Mouse (Mus musculus): Measurements from ENCODE around the gene S1pr2. TPM values are rescaled to one million over a fixed set of nuclear protein-coding genes. Genes with fewer than 3 reads are reported as not detected.

S1pr2 gene
- total and polyA plus RNA-seq, 3 experiments, result 6.4 to 27.4 TPM; not detected in 1

DNA sequence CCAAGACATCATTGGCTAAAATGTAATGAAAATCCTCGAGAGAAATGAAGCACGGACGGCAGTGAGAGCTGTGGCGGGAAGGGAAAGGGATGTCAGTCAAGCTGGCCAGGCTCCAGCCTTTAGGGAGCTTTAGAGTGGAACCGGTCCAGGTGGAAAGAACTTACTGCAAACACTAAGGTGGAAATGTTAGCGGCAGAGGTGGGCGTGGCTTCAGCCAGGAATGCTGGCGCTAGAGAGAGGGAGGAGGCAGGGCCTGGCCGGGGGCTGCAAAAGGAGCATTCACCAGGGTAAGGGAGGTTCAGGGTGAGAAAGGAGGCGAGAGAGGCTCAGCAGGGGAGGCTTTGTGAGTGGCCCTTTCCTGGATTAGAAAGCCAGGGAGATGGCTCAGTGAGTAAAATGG, 14.3 kb upstream of the S1pr2 start:
- Histone ChIP-seq H3K36me3 (ENCODE audit: control insufficient read depth in 1 of 2, insufficient read depth in 2 of 2, low read length in 2 of 2) (no peaks in the 10 kb centered on the region), H3K79me2 (ENCODE audit: control insufficient read depth, insufficient read depth, low read length, poor library complexity) (no peaks in the 10 kb centered on the region), H3K9ac (ENCODE audit: control insufficient read depth, low read depth, low read length, poor library complexity, severe bottlenecking) (no peak overlapping the region), H3K4me1 (ENCODE audit: control insufficient read depth in 1 of 2, insufficient read depth in 2 of 2, low read length in 2 of 2) (no peaks in the 10 kb centered on the region), H3K27me3 (ENCODE audit: control insufficient read depth in 1 of 2, insufficient read depth in 2 of 2, low read length in 2 of 2) (peaks cover 5 to 12% of the 10 kb centered on the region in 2 experiments; a peak in 2 of 4 replicates), H3K4me3 (ENCODE audit: control insufficient read depth in 1 of 2, insufficient read depth in 1 of 2, low read depth in 2 of 2, low read length in 2 of 2) (no peak overlapping the region), H3K9me3 (replicated peaks; ENCODE audit: insufficient read depth, low read length) (no peaks in the 10 kb centered on the region), H3K27ac (ENCODE audit: control insufficient read depth, low read depth, low read length) (no peak overlapping the region)
- no peak for DNase-seq (ENCODE audit: low read depth, low spot score)
- no peak for TF ChIP-seq ZMIZ1 (IDR thresholded peaks at IDR 0.05; ENCODE audit: low read depth, low read length)
- no peak for TF ChIP-seq CHD1 (IDR thresholded peaks at IDR 0.05; ENCODE audit: low read depth, low read length)
- TF ChIP-seq SIN3A (IDR thresholded peaks at IDR 0.05; ENCODE audit: low read length), result no peak
- no peak for TF ChIP-seq EP300 (IDR thresholded peaks at IDR 0.05; ENCODE audit: low read depth in 1 of 2, low read length in 2 of 2)
- TF ChIP-seq POLR2A (IDR thresholded peaks at IDR 0.05; ENCODE audit: control insufficient read depth in 1 of 2, insufficient read depth in 1 of 2, low read depth in 1 of 2, low read length in 2 of 2, poor library complexity in 1 of 2), result no peak
- TF ChIP-seq JUND (IDR thresholded peaks at IDR 0.05; ENCODE audit: low read depth, low read length), result no peak
- no peak for TF ChIP-seq UBTF (IDR thresholded peaks at IDR 0.05; ENCODE audit: borderline replicate concordance, insufficient read depth, low read depth, low read length)
- TF ChIP-seq ELF1 (IDR thresholded peaks at IDR 0.05; ENCODE audit: low read depth, low read length), result no peak
- no peak for TF ChIP-seq USF2 (IDR thresholded peaks at IDR 0.05; ENCODE audit: borderline replicate concordance in 1 of 2, insufficient read depth in 1 of 2, low read depth in 1 of 2, low read length in 2 of 2)

DNA sequence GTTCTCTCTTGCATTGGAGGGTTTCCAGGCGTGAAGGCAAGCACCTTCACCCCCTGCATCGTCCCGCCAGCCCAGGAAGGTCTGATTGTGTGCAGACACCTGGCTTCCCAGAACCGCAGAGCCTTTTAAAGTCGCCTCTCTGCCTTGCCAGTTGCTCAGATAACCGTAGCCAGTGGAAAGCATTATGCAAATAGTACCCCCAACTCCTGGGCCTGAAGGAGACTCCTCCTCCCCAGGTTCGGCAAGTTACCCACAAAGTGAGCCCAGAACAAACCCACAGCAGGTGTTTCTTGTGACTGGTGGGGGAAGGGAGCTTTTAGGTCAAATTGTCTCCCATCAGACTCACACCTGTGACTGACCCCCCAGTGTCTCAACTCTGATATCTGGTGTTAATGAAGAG, 11.4 kb upstream of the S1pr2 start:
- peaks cover 0 to 8% of the 10 kb centered on the region in 2 experiments; a peak in 2 of 4 replicates for H3K36me3 ChIP-seq (ENCODE audit: control insufficient read depth in 1 of 2, insufficient read depth in 2 of 2, low read length in 2 of 2)
- TF ChIP-seq MXI1 (IDR thresholded peaks at IDR 0.05; ENCODE audit: low read depth, low read length) (no peak), TAL1 (IDR thresholded peaks at IDR 0.05; ENCODE audit: low read length) (no peak), ETS1 (IDR thresholded peaks at IDR 0.05; ENCODE audit: low read depth, low read length) (no peak), MEF2A (IDR thresholded peaks at IDR 0.05; ENCODE audit: extremely low read depth, insufficient replicate concordance, low read depth, low read length, poor library complexity, severe bottlenecking) (no peak), NRF1 (IDR thresholded peaks at IDR 0.05; ENCODE audit: insufficient read depth, low read depth, low read length, poor library complexity, severe bottlenecking) (no peak), ZMIZ1 (IDR thresholded peaks at IDR 0.05; ENCODE audit: low read depth, low read length) (no peak), POLR2AphosphoS2 (IDR thresholded peaks at IDR 0.05; ENCODE audit: low read length) (no peak)
- H3K9ac ChIP-seq (ENCODE audit: control insufficient read depth, low read depth, low read length, poor library complexity, severe bottlenecking), result no peak overlapping the region
- no peaks in the 10 kb centered on the region for H3K79me2 ChIP-seq (ENCODE audit: control insufficient read depth, insufficient read depth, low read length, poor library complexity)
- DNase-seq (ENCODE audit: low read depth, low spot score), result no peak
- H3K27me3 ChIP-seq (ENCODE audit: control insufficient read depth in 1 of 2, insufficient read depth in 2 of 2, low read length in 2 of 2), result peaks cover 5 to 13% of the 10 kb centered on the region in 2 experiments; a peak in 2 of 4 replicates
- H3K4me1 ChIP-seq (ENCODE audit: control insufficient read depth in 1 of 2, insufficient read depth in 2 of 2, low read length in 2 of 2), result peaks cover 3 to 7% of the 10 kb centered on the region in 2 experiments; a peak in 3 of 4 replicates
- H3K4me3 ChIP-seq (ENCODE audit: control insufficient read depth in 1 of 2, insufficient read depth in 1 of 2, low read depth in 2 of 2, low read length in 2 of 2), result no peak overlapping the region
- H3K9me3 ChIP-seq (replicated peaks; ENCODE audit: insufficient read depth, low read length), result no peaks in the 10 kb centered on the region
- H3K27ac ChIP-seq (ENCODE audit: control insufficient read depth, low read depth, low read length), result no peak overlapping the region

Data from MEL (cell line).